Mouse (Mus musculus) ES-E14 (cell line): ENCODE data around the gene Ost4. TPM values are rescaled to one million over a fixed set of nuclear protein-coding genes. Genes with fewer than 3 reads are reported as not detected.

Experiments
- DNase-seq: peaks from one replicate; pipeline ENCODE4 v3.0.0-alpha.2; 2013; ENCODE audit warnings: low read depth, low spot score
- H3K27ac ChIP-seq: 2 replicates; pipeline ENCODE4 v1.5.1; 2012; ENCODE audit warnings: low read depth, mild to moderate bottlenecking, low read length, moderate library complexity, mixed read lengths; ENCODE audit not compliant: poor library complexity, insufficient read depth, severe bottlenecking
- H3K36me3 ChIP-seq: 2 replicates; pipeline ENCODE4 v1.6.1; 2012; ENCODE audit warnings: mild to moderate bottlenecking, low read length, moderate library complexity, mixed read lengths; ENCODE audit not compliant: control insufficient read depth, poor library complexity, insufficient read depth, severe bottlenecking
- H3K4me1 ChIP-seq, 2 experiments: fragments of 150-350 bp in 1 of 2; sonication (generic) in 1 of 2; 2 replicates each; pipeline ENCODE4 v1.6.1; 2012; ENCODE audit warnings: low read length in 2 of 2, mild to moderate bottlenecking in 1 of 2, mixed read lengths in 1 of 2; ENCODE audit not compliant: control insufficient read depth in 2 of 2, insufficient read depth in 2 of 2, poor library complexity in 1 of 2
- H3K4me3 ChIP-seq, 2 experiments: fragments of 150-350 bp in 1 of 2; sonication (generic) in 1 of 2; 2 replicates each; pipeline ENCODE4 v1.5.1; 2012; ENCODE audit warnings: low read length in 2 of 2, low read depth in 1 of 2, mild to moderate bottlenecking in 1 of 2, mixed read lengths in 1 of 2; ENCODE audit not compliant: insufficient read depth in 1 of 2, poor library complexity in 1 of 2, severe bottlenecking in 1 of 2
- H3K9ac ChIP-seq: 2 replicates; pipeline ENCODE4 v1.6.1; 2012; ENCODE audit warnings: low read depth, mild to moderate bottlenecking, low read length, mixed read lengths; ENCODE audit not compliant: poor library complexity, insufficient read depth, severe bottlenecking
- H3K9me3 ChIP-seq: fragments of 150-350 bp; sonication (generic); 2 replicates; pipeline ENCODE4 v1.6.1; 2012; ENCODE audit warnings: low read depth, mild to moderate bottlenecking, low read length; ENCODE audit not compliant: control insufficient read depth, insufficient read depth
- CHD2 ChIP-seq: IDR thresholded peaks from 2 replicates; pipeline ENCODE4 v1.6.1; 2014; ENCODE audit warnings: mild to moderate bottlenecking, low read depth, low read length, inconsistent platforms
- HCFC1 ChIP-seq: IDR thresholded peaks from 2 replicates; pipeline ENCODE4 v1.6.1; 2012; ENCODE audit warnings: low read length, inconsistent platforms, borderline replicate concordance; ENCODE audit not compliant: insufficient read depth
- MAFK ChIP-seq: IDR thresholded peaks from 2 replicates; pipeline ENCODE4 v1.6.1; 2014; ENCODE audit warnings: mild to moderate bottlenecking, low read depth, low read length, inconsistent platforms; ENCODE audit not compliant: insufficient read depth
- ZC3H11A ChIP-seq: IDR thresholded peaks from 2 replicates; pipeline ENCODE4 v1.6.1; 2012; ENCODE audit warnings: low read depth, mild to moderate bottlenecking, inconsistent platforms, low read length, borderline replicate concordance
- ZNF384 ChIP-seq: IDR thresholded peaks from 2 replicates; pipeline ENCODE4 v1.6.1; 2012; ENCODE audit warnings: low read depth, low read length, inconsistent platforms
- in situ Hi-C, 2 experiments: fragments of 600-800 bp; cut with MboI; formaldehyde crosslinking; loops; one replicate each; pipeline ENCODE4 v1.15.1; 2025; ENCODE audit warnings: low sequenced_read_pairs in 2 of 2, inconsistent platforms in 1 of 2; ENCODE audit not compliant: unreplicated experiment in 2 of 2
- total RNA-seq: library from RNA; depleted of rRNA; stranded (reverse); fragments of 300-350 nt; gene quantifications from 2 replicates; pipeline ENCODE4 v1.2.3, GENCODE M21; 2012

Ost4 gene
- total RNA-seq, 1 experiment = 229 TPM

DNA sequence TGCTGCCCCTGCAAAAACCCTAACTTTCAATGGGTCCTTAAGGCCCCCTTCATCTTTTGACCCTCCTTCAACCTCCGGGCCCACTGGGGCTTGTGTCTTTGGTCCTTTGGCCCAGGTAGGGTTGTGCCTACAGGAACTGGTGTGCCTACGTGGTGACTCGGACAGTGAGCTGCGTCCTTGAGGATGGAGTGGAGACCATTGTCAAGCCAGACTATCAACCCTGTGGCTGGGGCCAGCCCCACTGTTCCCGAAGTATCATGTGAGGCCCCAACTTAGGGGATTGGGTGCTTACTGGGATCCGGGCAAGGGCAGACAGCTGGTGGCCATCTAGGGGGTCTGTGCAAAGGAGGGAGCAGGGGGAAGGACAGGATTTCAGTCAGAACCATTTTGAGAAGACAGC is 7.3 kb upstream of the Ost4 start:
- in situ Hi-C loops = no loop called here
- no peak for DNase-seq
- TF ChIP-seq ZNF384 = no peak
- no peak for TF ChIP-seq HCFC1
- no peak for TF ChIP-seq CHD2
- TF ChIP-seq MAFK = no peak
- TF ChIP-seq ZC3H11A = no peak
- Histone ChIP-seq H3K9me3 (no peaks in the 10 kb centered on the region), H3K4me3 (no peak overlapping the region), H3K9ac (no peak overlapping the region), H3K4me1 (peaks cover 6 to 40% of the 10 kb centered on the region in 2 experiments), H3K36me3 (no peaks in the 10 kb centered on the region; the same call in 1 of the 2 replicates), H3K27ac (no peak overlapping the region)

- H3K4me3 ChIP-seq = no peak overlapping the region
- H3K9me3 ChIP-seq = no peaks in the 10 kb centered on the region
- no peak overlapping the region for H3K9ac ChIP-seq
- H3K36me3 ChIP-seq = no peaks in the 10 kb centered on the region
- TF ChIP-seq HCFC1 (no peak), ZC3H11A (no peak), MAFK (no peak), CHD2 (no peak), ZNF384 (no peak)
- H3K4me1 ChIP-seq = peaks cover 9 to 37% of the 10 kb centered on the region in 2 experiments
- DNase-seq = no peak
- no peak overlapping the region for H3K27ac ChIP-seq
- in situ Hi-C loops = no loop called here
These were observed 6.6 kb upstream of the Ost4 start for GRCm38 (mm10) chr5:30914101-30914635.

DNA sequence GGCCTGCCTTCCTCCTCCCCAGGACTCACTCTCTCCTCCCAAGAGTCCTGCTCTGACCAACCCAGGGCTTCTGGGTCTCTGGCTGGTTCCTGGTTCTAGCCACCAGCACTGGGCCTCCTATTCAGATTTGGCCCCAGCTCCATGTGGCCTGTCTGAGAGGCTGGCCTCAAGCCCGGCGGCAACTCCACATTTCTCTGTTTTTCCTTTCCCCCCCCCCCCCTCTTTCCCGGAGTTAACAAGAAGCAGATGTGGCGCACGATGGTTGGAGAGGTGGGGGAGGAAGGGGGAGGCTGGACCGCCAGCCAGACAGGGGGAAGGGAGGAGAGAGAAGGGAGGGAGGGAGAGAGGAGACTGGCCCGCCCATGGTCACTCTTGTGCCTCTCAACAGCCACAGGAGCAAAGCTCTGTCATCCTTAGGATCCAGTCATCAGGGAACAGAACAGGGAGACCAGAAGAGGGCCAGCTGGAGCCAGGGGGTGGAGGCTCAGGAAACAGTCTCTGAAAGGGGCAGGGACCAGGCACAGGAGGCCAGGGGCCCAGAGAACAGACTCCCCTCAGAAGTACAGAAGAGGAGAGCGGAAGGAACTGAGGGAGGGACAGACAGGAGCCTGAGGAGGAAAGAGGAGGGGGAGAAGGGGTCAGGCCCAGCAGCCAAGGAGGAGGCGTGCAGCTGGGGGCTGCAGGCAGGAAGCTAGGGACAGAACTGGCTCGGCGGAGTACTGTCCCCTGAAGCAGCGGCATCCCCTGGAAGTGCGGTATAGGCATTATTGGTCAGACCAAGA is 5.7 kb upstream of the Ost4 start, which contains the start of gene Emilin1:
Gene Emilin1 (plus strand): TSS at position 343 of the 782 bp plus-strand sequence.
- Histone ChIP-seq H3K27ac (no peak within 1 kb of the TSS), H3K4me3 (peak within 1 kb of the TSS; percentile 32 to 43), H3K9ac (peak within 1 kb of the TSS; percentile 45), H3K4me1 (peaks cover 9 to 34% of the 10 kb centered on the region in 2 experiments), H3K36me3 (no peaks in the 10 kb centered on the region), H3K9me3 (no peaks in the 10 kb centered on the region)
- in situ Hi-C loops = no loop called here
- no peak for DNase-seq
- TF ChIP-seq ZC3H11A (no peak), CHD2 (no peak), MAFK (no peak), ZNF384 (no peak), HCFC1 (no peak)

GRCm38 (mm10) chr5:30912156-30912555 is 4.6 kb upstream of the Ost4 start:
- no peak overlapping the region for H3K4me3 ChIP-seq
- no peak for DNase-seq
- in situ Hi-C loops = no loop called here

More at GRCm38 (mm10) chr5:30912156-30912555, 4.6 kb upstream of the Ost4 start:
- Histone ChIP-seq H3K36me3 (no peaks in the 10 kb centered on the region), H3K27ac (no peak overlapping the region), H3K9ac (no peak overlapping the region), H3K4me1 (peaks cover 9 to 24% of the 10 kb centered on the region in 2 experiments), H3K9me3 (no peaks in the 10 kb centered on the region)
- TF ChIP-seq ZNF384 (no peak), HCFC1 (no peak), ZC3H11A (no peak), CHD2 (no peak), MAFK (no peak)
